Mouse (Mus musculus) liver, postnatal 0 days (tissue): ENCODE measurements around the gene Gm5936.
"Not testable (repeated sequence)": the region's sequence is repeated elsewhere in the genome, so short reads cannot be mapped to it uniquely, and the experiment has no call there.

Source experiments
- CTCF ChIP-seq: sonication (generic); IDR thresholded peaks from 2 replicates; pipeline ENCODE4 v1.5.1; 2016; ENCODE audit warnings: antibody characterized with exemption, low read depth
- EP300 ChIP-seq: IDR thresholded peaks from 2 replicates; pipeline ENCODE4 v1.6.1; 2016; ENCODE audit warnings: antibody characterized with exemption, low read depth, mild to moderate bottlenecking

GRCm38 (mm10) chrX:74836842-74837522 is at the start of gene Gm5936:
- not testable (repeated sequence) for TF ChIP-seq EP300, CTCF
